Mouse (Mus musculus) urinary bladder, adult 18-20 months (tissue): ENCODE data around the gene Lpcat3.
"Not testable (repeated sequence)": the region's sequence is repeated elsewhere in the genome, so short reads cannot be mapped to it uniquely, and the experiment has no call there.

Experiments
- DNase-seq, 2 experiments: peaks; one replicate each; pipeline ENCODE4 v3.0.0; 2022; ENCODE audit warnings: low spot score in 2 of 2, mixed read lengths in 2 of 2

Lpcat3 gene

GRCm38 (mm10) chr6:124676171-124676570, 13.3 kb downstream of the Lpcat3 start:
- no peak for DNase-seq

- DNase-seq = no peak
Observed at GRCm38 (mm10) chr6:124678769-124679168, 15.9 kb downstream of the Lpcat3 start.

DNA sequence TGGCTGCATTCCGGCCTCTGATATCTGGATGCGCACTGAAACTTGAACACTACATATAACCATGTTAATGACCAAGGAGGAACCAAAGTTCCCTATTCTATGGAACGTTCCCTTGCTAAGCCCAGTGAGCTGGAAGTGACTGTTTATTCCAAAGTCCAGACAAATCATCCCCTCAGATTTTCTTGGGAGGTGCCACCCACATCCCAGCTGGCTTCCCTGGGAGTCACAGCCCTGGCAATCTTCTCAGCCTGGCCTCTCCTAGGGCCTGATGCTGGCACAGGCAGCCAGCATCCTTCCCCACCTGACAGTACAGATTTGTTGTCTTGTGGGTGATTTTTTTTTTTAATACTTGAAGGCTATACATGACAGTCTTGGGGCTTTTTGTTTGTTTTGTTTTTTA, 16.7 kb downstream of the Lpcat3 start:
- DNase-seq = no peak

- not testable (repeated sequence) for DNase-seq
Observed at GRCm38 (mm10) chr6:124682291-124682690, 19.5 kb downstream of the Lpcat3 start.

DNA sequence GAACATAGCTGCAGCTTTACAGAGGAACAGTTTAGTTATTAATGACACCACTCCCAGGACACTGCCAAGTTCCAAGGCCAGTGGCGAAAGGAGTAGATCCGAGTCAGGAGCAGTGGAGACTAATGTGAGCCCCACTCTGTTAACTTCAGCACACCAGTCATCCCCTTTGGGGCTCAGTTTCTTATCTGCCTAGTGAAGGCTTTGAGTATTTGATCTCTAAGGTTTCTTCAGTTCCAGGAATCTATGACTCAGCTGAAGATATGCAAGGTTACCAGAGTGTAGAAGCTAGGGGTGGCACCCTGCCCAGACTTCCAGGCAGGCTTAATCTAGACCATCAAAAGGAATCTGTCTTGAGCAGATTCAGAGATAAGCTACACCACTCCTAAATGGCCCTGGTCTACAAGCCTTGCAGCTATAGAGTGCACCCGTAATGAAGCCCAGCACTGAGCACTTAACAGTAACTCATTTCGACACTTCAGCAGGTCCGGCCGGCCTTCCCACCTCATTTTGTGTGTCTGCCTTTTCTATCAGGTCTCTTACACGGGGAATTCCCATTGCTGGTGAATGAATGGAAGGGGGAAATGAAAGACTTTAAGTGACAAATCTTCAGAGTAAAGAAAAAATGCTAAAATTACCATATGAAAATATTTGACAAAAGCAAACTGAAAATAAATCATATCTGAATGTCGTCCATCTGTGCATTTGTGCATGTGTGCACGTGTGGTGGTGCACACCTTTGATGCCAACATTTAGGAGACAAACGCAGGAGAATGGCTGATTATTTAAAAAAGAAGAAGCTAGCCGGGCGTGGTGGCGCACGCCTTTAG, 21.0 kb downstream of the Lpcat3 start:
- DNase-seq = peak; percentile 43 to 44

GRCm38 (mm10) chr6:124685606-124686386, 23.0 kb downstream of the Lpcat3 start:
- no peak for DNase-seq

DNA sequence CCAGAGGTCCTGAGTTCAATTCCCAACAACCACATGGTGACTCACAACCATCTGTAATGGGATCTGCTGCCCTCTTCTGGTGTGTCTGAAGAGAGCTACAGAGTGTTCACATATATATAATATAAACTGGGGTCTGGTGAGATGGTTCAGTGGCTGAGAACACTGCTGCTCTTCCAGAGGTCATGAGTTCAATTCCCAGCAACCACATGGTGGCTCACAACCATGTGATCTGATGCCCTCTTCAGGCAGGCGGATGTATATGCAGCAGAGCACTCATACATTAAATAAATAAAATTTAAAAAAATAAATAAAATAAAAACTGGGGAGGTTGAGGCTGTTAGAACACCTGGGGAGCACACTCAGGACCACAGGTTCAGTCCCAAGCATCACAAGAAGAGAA, 23.8 kb downstream of the Lpcat3 start:
- DNase-seq = not testable (repeated sequence)

GRCm38 (mm10) chr6:124688151-124688758, 25.4 kb downstream of the Lpcat3 start:
- no peak for DNase-seq

GRCm38 (mm10) chr6:124689011-124689410, 26.2 kb downstream of the Lpcat3 start:
- DNase-seq = no peak

- no peak for DNase-seq
Observed at GRCm38 (mm10) chr6:124690517-124690916, 27.7 kb downstream of the Lpcat3 start.

DNA sequence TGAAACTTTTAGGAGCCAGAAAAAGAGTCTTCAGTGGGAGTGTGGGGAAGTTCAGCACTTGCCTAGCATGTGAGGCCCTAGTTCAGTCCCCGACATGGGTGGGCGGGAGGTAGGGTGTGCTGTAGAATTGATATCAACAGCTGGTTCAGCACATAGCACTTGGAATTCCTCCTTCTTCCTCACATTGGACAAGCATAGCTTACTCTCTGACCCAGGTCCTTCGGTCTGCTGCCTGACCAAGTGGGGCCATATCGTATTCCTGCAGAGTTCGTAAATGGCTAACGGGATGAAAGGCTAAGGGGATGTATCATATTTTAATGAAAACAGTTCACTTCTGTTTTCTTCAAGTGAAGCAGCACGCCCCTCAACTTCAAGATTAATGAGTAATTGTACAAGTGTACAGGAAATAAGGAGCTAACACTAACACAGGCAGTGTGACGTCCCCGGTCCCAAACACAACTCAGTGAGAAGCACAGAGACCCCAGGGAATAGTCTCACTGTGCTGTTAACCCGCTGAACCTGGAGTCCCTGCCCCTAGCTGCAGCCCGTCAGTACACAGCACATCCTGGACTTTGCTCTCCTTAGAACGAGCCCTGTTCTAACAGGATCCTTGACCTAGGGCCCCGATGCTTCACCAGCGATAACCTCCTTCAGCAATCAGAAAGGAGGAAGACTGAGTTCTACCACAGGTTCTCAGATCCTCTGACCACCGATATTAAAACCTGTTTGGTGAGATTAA, 30.6 kb downstream of the Lpcat3 start:
- DNase-seq = no peak

GRCm38 (mm10) chr6:124694166-124694955, 31.5 kb downstream of the Lpcat3 start:
- DNase-seq = peak; percentile 58 to 66

- DNase-seq = no peak
Observed at GRCm38 (mm10) chr6:124696441-124697150, 33.8 kb downstream of the Lpcat3 start.

DNA sequence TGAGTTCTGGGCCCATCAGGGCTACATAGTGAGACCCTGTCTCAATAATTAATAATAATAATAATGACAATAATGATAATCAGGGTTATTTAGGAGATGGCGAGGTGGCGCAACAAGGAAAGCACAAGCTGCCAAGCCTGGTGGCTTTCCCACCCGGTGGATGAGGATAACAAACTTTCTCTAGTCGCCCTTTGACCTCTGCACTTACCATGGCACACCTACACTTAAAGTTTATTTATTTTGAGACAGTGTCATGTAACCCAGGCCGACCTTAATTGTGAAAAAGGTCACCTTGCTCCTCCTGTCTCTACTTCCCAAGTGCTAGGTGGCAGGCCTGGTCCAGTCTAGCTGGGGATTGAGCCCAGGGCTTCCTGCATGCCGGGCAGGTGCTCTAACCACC, 35.9 kb downstream of the Lpcat3 start:
- no peak for DNase-seq

DNA sequence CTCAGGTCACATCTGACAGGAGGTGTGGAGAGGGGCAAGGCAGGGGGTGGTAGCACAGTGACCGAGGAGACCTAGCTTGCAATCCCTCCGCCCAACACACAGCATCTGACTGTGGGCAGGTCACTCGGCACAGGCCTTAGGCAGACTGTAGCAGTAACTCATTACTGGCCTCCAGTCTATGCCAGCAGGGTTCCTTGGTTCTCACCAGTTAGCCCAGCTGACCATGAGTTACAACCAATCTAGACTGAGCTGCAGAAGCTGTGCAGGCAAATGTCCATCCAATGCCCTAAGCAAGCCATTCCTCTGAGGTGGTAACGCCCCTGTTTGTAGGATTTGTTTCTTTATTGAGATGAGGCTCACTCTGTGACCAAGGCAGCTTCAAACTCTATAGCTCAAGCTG, 36.5 kb downstream of the Lpcat3 start:
- no peak for DNase-seq

- DNase-seq = no peak
Observed at GRCm38 (mm10) chr6:124699962-124700610, 37.3 kb downstream of the Lpcat3 start.

DNA sequence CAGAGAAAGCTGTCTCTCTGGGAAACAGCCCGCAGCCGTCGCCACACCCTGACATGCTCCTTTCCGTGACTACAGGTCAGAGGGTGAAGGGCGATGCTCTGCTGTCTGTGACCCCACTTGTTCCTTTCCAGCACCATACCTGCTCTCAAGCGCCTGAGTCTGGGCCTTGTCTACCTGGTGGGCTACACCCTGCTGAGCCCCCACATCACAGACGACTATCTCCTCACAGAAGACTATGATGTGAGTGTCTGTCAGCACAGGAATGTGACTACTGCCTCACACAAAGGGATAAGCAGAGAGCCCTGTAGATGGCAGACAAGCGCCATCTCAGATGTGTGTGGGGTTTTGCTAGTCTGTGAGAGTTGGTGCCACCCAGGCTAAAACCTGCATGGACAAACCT, 38.5 kb downstream of the Lpcat3 start:
- DNase-seq = no peak

DNA sequence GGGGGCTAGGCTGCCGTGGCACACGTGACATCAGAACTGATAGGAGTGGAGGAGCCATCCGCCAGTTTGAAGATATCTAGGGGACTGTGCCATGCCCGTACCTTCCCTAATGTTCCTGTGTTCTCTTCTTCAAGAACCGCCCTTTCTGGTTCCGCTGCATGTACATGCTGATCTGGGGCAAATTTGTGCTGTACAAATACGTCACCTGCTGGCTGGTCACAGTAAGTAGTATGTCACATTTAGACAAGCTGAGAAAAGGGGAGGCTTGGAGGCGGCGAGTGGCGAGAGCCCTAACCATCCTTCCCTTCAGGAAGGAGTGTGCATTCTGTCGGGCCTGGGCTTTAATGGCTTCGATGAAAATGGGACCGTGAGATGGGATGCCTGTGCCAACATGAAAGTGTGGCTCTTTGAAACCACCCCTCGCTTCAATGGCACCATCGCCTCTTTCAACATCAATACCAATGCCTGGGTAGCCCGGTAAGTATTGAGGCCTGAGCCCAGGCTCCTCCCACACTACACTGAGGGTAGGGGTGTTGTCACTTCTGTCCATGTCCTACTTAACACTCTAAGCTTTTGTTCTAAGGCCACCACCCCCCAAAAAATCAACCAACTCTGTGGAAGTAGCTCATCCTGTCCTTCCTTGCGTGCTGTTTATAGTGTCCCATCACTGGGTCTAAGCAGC, 39.4 kb downstream of the Lpcat3 start:
- DNase-seq = no peak

- no peak for DNase-seq
Observed at GRCm38 (mm10) chr6:124702784-124703103, 39.9 kb downstream of the Lpcat3 start.
